Mouse (Mus musculus): ENCODE results near the gene Tinagl1.

The Tinagl1 gene

GRCm38 (mm10) chr4:130175072-130175711, at the start of gene Tinagl1:
Tinagl1 (minus strand) TSS chr4:130175122.
- peak; percentile 30 to 71 for DNase-seq (ENCODE audit: low spot score in 2 of 2)

DNA sequence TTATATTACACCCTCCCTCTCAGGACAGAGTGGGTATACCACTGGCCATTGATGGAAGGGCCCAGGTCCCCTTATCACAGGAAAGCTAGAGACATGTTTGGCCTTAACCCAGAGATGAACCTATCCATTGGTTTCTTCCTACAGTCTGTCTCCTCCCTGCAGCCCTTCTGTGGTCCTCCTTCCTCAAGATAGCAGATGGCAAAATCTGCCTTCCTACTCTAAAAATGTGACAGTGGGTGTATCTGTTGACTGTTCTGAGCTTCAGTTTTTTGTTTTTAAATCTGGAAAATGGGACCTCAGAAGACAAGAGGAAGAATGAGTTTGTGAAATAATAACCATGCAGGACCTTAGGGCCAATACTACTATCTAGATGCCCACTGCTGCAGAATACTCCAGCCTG, 49.1 kb upstream of the Tinagl1 start:
- no peak for DNase-seq (ENCODE audit: low spot score in 2 of 2)

DNA sequence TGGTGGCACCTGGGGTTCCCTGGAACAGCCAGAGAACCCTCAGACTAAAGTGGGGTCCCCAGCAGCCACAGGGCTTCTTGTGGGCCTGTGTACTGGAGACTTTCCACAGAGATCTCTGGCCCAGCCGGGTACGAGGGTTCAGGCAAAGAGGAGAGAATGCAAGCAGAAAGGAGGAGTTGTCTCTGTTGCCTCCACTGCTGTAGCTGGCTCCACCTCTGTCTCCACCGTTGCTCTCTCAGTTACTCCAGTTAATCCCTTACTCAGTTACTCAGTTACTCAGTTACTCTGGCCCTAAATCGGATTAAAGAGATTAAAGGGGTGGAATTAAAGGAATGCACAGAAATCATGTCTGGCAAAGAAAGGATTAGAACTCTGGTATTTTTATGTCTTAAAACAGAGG, 47.3 kb upstream of the Tinagl1 start, which contains the start of gene Gm853:
Gene Gm853, minus strand, starts transcription at position 223 of the 400 bp plus-strand sequence.
- no peak for DNase-seq (ENCODE audit: low spot score in 2 of 2)

GRCm38 (mm10) chr4:130220176-130220575, 45.3 kb upstream of the Tinagl1 start:
- DNase-seq (ENCODE audit: low spot score in 2 of 2), result no peak

- no peak for DNase-seq (ENCODE audit: low spot score in 2 of 2)
Measured at GRCm38 (mm10) chr4:130215392-130215791, 40.5 kb upstream of the Tinagl1 start.

DNA sequence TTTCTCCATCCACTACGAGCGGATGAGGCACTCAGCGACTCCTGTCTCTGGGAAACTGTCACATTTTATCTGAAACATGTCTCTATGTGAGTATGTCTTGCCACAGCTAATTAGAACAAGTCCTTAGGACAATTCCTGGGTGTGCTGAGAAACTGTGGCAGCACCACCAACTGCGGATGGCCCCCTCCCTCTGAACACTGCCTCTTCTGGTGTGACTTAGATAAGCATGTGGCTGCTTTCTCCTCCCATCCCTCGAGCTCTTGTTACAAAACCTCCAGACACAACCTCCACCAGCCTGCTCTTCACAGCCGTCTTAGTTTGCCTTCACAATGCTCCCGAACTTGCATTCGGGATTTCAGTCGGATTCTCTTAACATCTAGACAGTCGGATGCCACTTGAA, 38.9 kb upstream of the Tinagl1 start:
- DNase-seq (ENCODE audit: low spot score in 2 of 2), result no peak

DNA sequence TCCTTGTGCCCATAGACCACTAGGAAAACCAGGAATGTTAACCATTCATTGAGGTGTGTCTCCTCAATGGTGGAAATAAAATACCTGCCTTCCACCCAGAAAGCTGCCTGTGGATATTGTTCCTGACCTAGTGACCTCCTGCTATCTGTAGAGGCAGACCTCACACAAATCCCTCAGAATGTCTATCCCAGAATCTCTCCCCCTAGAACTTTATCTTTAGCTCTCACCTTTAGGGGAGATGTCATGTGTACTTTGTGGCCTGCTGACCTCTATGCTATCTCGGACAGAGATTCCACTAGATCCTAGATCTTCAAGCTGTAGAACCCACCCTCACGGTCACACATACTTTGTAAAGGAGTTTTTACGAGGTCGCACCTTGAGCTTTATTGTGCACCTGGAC, 38.3 kb upstream of the Tinagl1 start:
- no peak for DNase-seq (ENCODE audit: low spot score in 2 of 2)

GRCm38 (mm10) chr4:130212421-130212820, 37.5 kb upstream of the Tinagl1 start:
- no peak for DNase-seq (ENCODE audit: low spot score in 2 of 2)

DNA sequence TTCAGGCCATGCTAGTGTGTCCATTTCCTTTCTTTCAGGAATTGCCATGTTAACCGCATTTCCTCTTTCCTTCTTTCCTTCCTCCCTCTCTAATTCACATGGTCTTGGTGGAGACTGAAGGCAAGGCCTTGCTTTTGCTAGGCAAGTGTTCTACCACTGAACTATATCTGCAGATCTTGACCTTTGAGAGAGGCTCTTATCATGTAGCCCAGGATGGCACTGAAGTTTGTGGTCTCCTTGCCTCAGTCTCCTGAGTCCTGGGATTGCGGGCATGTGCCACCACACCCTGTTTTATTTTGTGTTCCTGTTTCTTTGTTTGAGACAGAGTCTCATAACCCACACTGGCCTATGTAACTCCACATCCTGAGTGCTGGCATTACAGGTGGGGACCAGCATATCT, 36.9 kb upstream of the Tinagl1 start:
- no peak for DNase-seq (ENCODE audit: low spot score in 2 of 2)

- peak; percentile 85 to 96 for DNase-seq (ENCODE audit: low spot score in 2 of 2)
Measured at GRCm38 (mm10) chr4:130198694-130199670, 24.1 kb upstream of the Tinagl1 start.

DNA sequence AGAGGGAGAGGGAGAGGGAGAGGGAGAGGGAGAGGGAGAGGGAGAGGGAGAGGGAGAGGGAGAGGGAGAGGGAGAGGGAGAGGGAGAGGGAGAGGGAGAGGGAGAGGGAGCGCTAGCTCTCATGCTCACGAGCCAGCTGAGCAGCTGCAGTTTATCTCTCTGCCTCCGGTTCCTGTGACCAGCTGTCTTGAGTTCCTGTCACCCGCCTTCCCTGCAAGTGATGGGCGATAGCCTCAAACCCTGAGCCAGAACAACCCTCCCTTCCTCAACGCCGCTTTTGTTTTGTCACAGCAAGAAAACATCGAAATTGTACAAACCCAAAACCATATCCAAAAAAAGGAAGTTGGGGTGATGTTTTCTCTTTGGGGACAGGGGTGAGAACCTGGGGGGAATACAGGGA, 21.6 kb upstream of the Tinagl1 start:
- no peak for DNase-seq (ENCODE audit: low spot score in 2 of 2)

DNA sequence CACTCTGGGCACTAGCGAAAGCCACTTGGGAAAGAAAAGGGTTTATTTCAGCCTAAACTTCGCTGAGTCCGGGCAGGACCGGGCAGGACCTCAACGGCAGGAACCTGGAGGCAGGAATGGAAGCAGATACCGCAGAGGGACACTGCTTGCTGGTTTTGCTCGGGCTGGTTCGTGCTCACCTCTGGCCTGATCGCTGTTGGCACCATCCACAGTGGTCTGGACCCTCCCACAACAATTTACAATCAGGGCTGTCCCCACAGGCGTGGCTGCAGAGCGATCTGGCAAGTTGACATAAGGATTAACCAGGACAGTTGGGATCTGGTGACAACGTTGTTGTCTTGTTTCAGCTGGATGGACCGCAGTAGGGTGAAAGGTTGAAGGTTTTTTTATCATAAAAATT, 21.0 kb upstream of the Tinagl1 start:
- DNase-seq (ENCODE audit: low spot score in 2 of 2), result peak in 1 of 2 experiments; percentile 53

- no peak for DNase-seq (ENCODE audit: low spot score in 2 of 2)
Measured at GRCm38 (mm10) chr4:130192266-130192665, 17.3 kb upstream of the Tinagl1 start.

GRCm38 (mm10) chr4:130189606-130190005, 14.7 kb upstream of the Tinagl1 start:
- DNase-seq (ENCODE audit: low spot score in 2 of 2), result no peak

DNA sequence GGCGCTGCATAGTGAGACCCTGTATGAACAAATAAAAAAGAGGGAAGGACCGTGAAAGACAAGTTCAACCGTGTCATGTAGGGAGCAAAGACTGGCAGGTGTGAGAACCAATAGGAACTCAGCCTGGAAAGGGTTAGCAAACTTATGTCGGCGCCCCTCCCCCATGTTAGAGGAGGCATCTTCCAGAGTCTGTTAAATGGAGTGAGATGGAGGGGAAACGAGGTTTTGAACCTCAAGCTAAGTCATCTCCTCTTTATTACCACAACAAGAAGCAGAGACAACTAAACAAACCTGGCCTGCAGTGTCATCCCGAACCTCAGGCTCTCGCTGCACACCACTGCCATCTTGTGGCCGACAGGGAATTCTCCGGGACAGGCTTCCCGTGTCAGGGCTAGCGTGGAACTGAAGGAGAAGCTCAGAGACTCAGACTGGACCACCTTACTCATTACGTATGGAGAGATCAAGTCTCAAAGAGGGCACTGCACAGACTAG, 13.9 kb upstream of the Tinagl1 start:
- peak; percentile 75 to 90 for DNase-seq (ENCODE audit: low spot score in 2 of 2)

- DNase-seq (ENCODE audit: low spot score in 2 of 2), result no peak
Measured at GRCm38 (mm10) chr4:130186891-130187290, 12.0 kb upstream of the Tinagl1 start.

DNA sequence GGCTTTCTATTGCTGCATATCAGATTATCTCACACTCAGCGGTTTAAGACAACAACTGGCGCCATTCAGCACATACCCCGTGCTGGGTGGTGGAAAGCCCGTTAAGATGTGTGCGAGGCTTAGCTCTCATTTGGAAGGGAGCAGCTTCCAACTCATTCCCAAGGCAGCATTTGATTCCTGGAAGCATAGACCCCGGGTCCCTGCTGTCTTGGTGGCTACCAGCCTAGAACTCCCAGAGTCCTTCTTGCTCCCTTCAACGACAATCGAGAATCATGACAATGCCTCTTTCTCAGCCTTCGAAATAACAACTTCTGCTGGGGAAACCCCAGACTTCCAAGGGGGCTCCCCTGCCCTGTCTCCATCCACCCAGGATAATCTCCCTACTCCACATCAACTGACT, 11.5 kb upstream of the Tinagl1 start:
- DNase-seq (ENCODE audit: low spot score in 2 of 2), result no peak

DNA sequence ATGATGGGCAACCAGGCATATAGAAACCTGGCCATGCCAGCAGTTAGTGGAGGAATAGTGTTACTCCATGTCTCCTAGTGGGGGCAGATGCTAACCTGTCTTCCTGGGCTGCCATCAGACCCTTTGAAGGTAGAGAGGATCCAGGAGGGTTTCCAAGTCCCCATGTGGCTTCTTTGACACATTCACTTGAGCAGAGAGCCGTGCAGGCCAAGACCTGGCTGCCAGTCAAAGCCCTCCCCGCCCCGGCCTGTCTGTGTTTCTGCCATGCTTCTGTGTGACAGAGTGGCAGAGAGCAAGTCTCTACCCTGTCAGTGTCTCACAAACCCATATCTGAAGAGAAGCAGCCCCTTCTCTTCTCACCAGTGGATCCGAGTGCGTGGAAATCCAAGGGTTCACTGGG, 9.0 kb upstream of the Tinagl1 start:
- no peak for DNase-seq (ENCODE audit: low spot score in 2 of 2)

GRCm38 (mm10) chr4:130183023-130183422, 8.1 kb upstream of the Tinagl1 start:
- DNase-seq (ENCODE audit: low spot score in 2 of 2), result peak in 1 of 2 experiments; percentile 60

GRCm38 (mm10) chr4:130181886-130182285, 7.0 kb upstream of the Tinagl1 start:
- DNase-seq (ENCODE audit: low spot score in 2 of 2), result peak in 1 of 2 experiments; percentile 58

DNA sequence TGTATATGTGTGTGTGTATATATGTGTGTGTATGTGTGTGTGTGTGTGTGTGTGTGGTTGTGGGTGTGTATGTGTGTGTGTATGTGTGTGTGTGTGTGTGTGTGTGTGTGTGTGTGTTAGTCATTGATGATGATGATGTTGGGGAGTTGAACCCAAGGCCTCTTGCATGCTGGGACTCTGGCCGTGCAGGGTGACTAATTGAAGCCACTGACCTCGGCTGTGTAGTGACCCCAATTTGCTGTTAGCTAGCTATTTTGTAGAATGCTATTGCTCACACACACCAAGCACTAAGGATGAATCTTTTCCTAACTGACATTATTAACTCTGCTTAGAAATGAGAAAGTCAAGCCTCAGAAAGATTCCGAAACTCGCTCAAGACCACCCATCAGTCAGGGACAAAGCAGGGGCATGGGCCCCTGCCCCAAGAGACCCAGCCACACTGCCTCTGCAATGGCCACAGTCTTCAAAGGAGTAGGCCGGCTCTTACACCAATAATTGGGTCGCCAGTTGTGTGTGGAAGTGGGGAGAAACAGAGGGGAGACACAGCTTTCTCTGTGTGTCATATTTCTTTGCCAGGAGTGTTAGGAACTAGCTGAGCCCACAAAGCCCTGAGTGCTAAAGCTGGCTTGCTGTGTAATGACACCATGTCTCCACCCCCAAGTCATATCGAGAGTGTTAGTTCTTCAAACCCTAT, 6.1 kb upstream of the Tinagl1 start:
- DNase-seq (ENCODE audit: low spot score in 2 of 2), result peak in 1 of 2 experiments; percentile 54

DNA sequence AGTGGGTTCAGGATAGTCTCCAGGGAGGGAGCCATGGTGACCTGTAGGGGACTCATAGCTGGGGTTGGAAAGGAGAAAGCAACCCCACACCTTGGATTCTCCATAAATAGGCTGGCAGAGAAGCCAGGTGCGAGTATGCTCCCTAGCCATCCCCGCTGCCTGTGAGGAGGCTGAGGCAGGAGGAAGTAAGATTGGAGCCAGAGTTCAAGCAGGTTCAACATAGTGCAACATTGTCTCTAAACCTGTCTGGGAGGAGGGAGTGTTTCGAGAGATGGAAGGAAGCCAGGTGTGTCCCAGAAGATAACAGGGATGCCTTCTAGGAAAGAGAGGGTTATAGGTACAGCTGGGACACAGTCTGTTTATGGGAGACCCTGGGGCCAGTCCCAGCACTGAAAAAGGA, 5.0 kb upstream of the Tinagl1 start:
- DNase-seq (ENCODE audit: low spot score in 2 of 2), result no peak
